Mouse (Mus musculus): ENCODE results near the gene Nup210.
A peak's percentile ranks its signal among the peaks of the same experiment; 100 is the strongest.
"Not testable (repeated sequence)": the region's sequence is repeated elsewhere in the genome, so short reads cannot be mapped to it uniquely, and the experiment has no call there.

The Nup210 gene

GRCm38 (mm10) chr6:91139846-91140245, 23.2 kb upstream of the Nup210 start:
- DNase-seq (ENCODE audit: low spot score in 2 of 2) = peak in 1 of 2 experiments; percentile 73

GRCm38 (mm10) chr6:91137343-91137956, 20.8 kb upstream of the Nup210 start:
- no peak for DNase-seq (ENCODE audit: low spot score in 2 of 2)

GRCm38 (mm10) chr6:91130856-91131255, 14.2 kb upstream of the Nup210 start:
- no peak for DNase-seq (ENCODE audit: low spot score in 2 of 2)

- no peak for DNase-seq (ENCODE audit: low spot score in 2 of 2)
Measured at GRCm38 (mm10) chr6:91128996-91129395, 12.4 kb upstream of the Nup210 start.

GRCm38 (mm10) chr6:91125228-91125585, 8.6 kb upstream of the Nup210 start:
- DNase-seq (ENCODE audit: low spot score in 2 of 2) = no peak

GRCm38 (mm10) chr6:91124286-91125227, 7.9 kb upstream of the Nup210 start:
- DNase-seq (ENCODE audit: low spot score in 2 of 2) = no peak

GRCm38 (mm10) chr6:91123453-91123852, 6.8 kb upstream of the Nup210 start:
- no peak for DNase-seq (ENCODE audit: low spot score in 2 of 2)

- not testable (repeated sequence) for DNase-seq (ENCODE audit: low spot score in 2 of 2)
Measured at GRCm38 (mm10) chr6:91121089-91121488, 4.5 kb upstream of the Nup210 start.

GRCm38 (mm10) chr6:91120206-91120605, 3.6 kb upstream of the Nup210 start:
- no peak for DNase-seq (ENCODE audit: low spot score in 2 of 2)

- no peak for DNase-seq (ENCODE audit: low spot score in 2 of 2)
Measured at GRCm38 (mm10) chr6:91118526-91118925, 1.9 kb upstream of the Nup210 start.

- DNase-seq (ENCODE audit: low spot score in 2 of 2) = no peak
Measured at GRCm38 (mm10) chr6:91117149-91117548, 520 bp upstream of the Nup210 start.

- DNase-seq (ENCODE audit: low spot score in 2 of 2) = no peak
Measured at GRCm38 (mm10) chr6:91115863-91116243, 776 bp downstream of the Nup210 start.

GRCm38 (mm10) chr6:91115158-91115557, 1.5 kb downstream of the Nup210 start:
- no peak for DNase-seq (ENCODE audit: low spot score in 2 of 2)

GRCm38 (mm10) chr6:91114716-91115115, 1.9 kb downstream of the Nup210 start:
- no peak for DNase-seq (ENCODE audit: low spot score in 2 of 2)

- no peak for DNase-seq (ENCODE audit: low spot score in 2 of 2)
Measured at GRCm38 (mm10) chr6:91111954-91112252, 4.7 kb downstream of the Nup210 start.

- DNase-seq (ENCODE audit: low spot score in 2 of 2) = no peak
Measured at GRCm38 (mm10) chr6:91111141-91111953, 5.3 kb downstream of the Nup210 start.

GRCm38 (mm10) chr6:91110323-91111020, 6.2 kb downstream of the Nup210 start:
- DNase-seq (ENCODE audit: low spot score in 2 of 2) = no peak

- DNase-seq (ENCODE audit: low spot score in 2 of 2) = no peak
Measured at GRCm38 (mm10) chr6:91109489-91109888, 7.1 kb downstream of the Nup210 start.

GRCm38 (mm10) chr6:91108917-91109450, 7.6 kb downstream of the Nup210 start:
- no peak for DNase-seq (ENCODE audit: low spot score in 2 of 2)

GRCm38 (mm10) chr6:91108301-91108916, 8.2 kb downstream of the Nup210 start:
- DNase-seq (ENCODE audit: low spot score in 2 of 2) = no peak
